Mouse (Mus musculus) heart, embryonic 10.5 days (tissue): ENCODE results near the gene Fignl2. TPM values are rescaled to one million over a fixed set of nuclear protein-coding genes. Genes with fewer than 3 reads are reported as not detected.

Experiments
- DNase-seq: peaks from one replicate; pipeline ENCODE4 v3.0.0-alpha.2; 2017; ENCODE audit warnings: low spot score
- H3K27ac ChIP-seq: fragments of 300-500 bp; sonication (generic); 2 replicates; pipeline ENCODE4 v1.5.1; 2016; ENCODE audit warnings: mild to moderate bottlenecking
- H3K27me3 ChIP-seq: fragments of 300-500 bp; sonication (generic); 2 replicates; pipeline ENCODE4 v1.6.1; 2016; ENCODE audit warnings: mild to moderate bottlenecking; ENCODE audit not compliant: poor library complexity, insufficient read depth, severe bottlenecking
- H3K36me3 ChIP-seq: fragments of 300-500 bp; sonication (generic); 2 replicates; pipeline ENCODE4 v1.6.1; 2016; ENCODE audit warnings: mild to moderate bottlenecking, moderate library complexity
- H3K4me1 ChIP-seq: fragments of 300-500 bp; sonication (generic); 2 replicates; pipeline ENCODE4 v1.6.1; 2016; ENCODE audit warnings: mild to moderate bottlenecking
- H3K4me3 ChIP-seq: fragments of 300-500 bp; sonication (generic); 2 replicates; pipeline ENCODE4 v1.5.1; 2016; ENCODE audit warnings: mild to moderate bottlenecking, moderate library complexity
- H3K9me3 ChIP-seq: fragments of 300-500 bp; sonication (generic); 2 replicates; pipeline ENCODE4 v1.6.1; 2016; ENCODE audit warnings: mild to moderate bottlenecking, moderate library complexity
- WGBS: fragments of 180-500 bp; shearing (Covaris S2); methylation state at CpG from one replicate; pipeline ENCODE4 v1.1.7; 2016; 5-methylcytosine and 5-hydroxymethylcytosine counted together
- polyA plus RNA-seq: library from polyadenylated mRNA; unstranded; fragments of >200 nt; fragmentation: Nextera tagmentation; extraction: Ambion mirVana; gene quantifications from 2 replicates; pipeline ENCODE4 v1.2.1, GENCODE M21; 2016

The Fignl2 gene
- polyA plus RNA-seq, 1 experiment from 2014 or later = 0.60 TPM

- DNase-seq = no peak
Measured at GRCm38 (mm10) chr15:101106011-101106410, 27.6 kb upstream of the Fignl2 start.

GRCm38 (mm10) chr15:101105496-101105994 is 27.2 kb upstream of the Fignl2 start:
- no peaks in the 10 kb centered on the region for H3K36me3 ChIP-seq
- DNase-seq = no peak
- H3K4me3 ChIP-seq = no peak overlapping the region
- H3K9me3 ChIP-seq = no peaks in the 10 kb centered on the region
- H3K4me1 ChIP-seq = peaks cover 6% of the 10 kb centered on the region
- H3K27ac ChIP-seq = no peak overlapping the region
- H3K27me3 ChIP-seq = peaks cover 10% of the 10 kb centered on the region; the same call in 1 of the 2 replicates
- WGBS = 18% methylated on average over 12 of the region's 12 CpGs

More at GRCm38 (mm10) chr15:101106011-101106410, 27.6 kb upstream of the Fignl2 start:
- peaks cover 6% of the 10 kb centered on the region for H3K4me1 ChIP-seq
- peaks cover 7% of the 10 kb centered on the region for H3K27me3 ChIP-seq
- H3K27ac ChIP-seq = no peak overlapping the region
- no peak overlapping the region for H3K4me3 ChIP-seq
- no peaks in the 10 kb centered on the region for H3K36me3 ChIP-seq
- WGBS = 87% methylated on average over 10 of the region's 10 CpGs
- no peaks in the 10 kb centered on the region for H3K9me3 ChIP-seq

DNA sequence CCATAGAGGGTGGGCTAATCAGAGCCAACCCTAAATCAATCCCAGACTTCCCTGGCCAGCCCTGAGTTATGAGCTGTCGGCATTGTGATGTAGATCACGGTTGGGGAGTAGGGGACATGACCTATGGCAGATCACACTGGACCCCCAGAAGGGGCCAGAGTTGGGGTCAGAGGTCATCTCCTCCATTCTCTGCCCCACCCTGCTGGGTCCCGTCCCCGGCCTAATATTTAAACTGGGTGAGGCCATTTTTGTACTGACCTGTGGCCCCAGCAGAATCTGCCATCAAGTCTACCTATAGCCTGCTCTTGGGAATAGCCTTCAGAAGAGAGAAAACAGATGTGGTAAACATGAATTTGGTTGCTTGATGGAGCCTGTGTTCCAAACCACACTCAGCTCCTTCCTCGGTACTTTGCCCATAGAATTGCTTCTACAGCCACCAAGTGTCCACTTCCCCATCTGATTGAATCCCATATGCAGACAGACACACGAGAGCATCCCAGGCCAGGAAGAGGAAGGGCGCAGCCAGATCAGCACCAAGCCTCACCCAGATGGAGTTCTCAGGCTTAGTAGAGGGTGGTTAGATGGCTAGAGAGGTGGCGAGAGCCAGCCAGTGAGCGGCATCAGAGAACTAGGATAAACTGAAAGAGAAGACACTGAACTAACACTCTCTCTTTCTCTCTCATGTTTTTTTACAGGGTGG is 25.4 kb upstream of the Fignl2 start:
- WGBS = 78% methylated on average over 9 of the region's 9 CpGs
- Histone ChIP-seq H3K36me3 (no peaks in the 10 kb centered on the region), H3K27ac (no peak overlapping the region), H3K4me1 (peaks cover 6% of the 10 kb centered on the region), H3K4me3 (no peak overlapping the region), H3K27me3 (peaks cover 18% of the 10 kb centered on the region), H3K9me3 (no peaks in the 10 kb centered on the region)
- no peak for DNase-seq

- Histone ChIP-seq H3K27me3 (peaks cover 32% of the 10 kb centered on the region), H3K27ac (no peak overlapping the region), H3K4me1 (peaks cover 18% of the 10 kb centered on the region), H3K9me3 (no peaks in the 10 kb centered on the region), H3K4me3 (no peak overlapping the region), H3K36me3 (no peaks in the 10 kb centered on the region)
- DNase-seq = no peak
- WGBS = 48% methylated on average over 3 of the region's 3 CpGs
Measured at GRCm38 (mm10) chr15:101100996-101101395, 22.6 kb upstream of the Fignl2 start.

- Histone ChIP-seq H3K4me3 (peak overlapping the region; percentile 43), H3K9me3 (no peaks in the 10 kb centered on the region), H3K27me3 (peaks cover 36% of the 10 kb centered on the region), H3K27ac (peak overlapping the region; percentile 67), H3K36me3 (no peaks in the 10 kb centered on the region), H3K4me1 (peaks cover 38% of the 10 kb centered on the region)
- DNase-seq = no peak
- WGBS = 3% methylated on average over 28 of the region's 28 CpGs
Measured at GRCm38 (mm10) chr15:101097985-101098651, 19.8 kb upstream of the Fignl2 start.

DNA sequence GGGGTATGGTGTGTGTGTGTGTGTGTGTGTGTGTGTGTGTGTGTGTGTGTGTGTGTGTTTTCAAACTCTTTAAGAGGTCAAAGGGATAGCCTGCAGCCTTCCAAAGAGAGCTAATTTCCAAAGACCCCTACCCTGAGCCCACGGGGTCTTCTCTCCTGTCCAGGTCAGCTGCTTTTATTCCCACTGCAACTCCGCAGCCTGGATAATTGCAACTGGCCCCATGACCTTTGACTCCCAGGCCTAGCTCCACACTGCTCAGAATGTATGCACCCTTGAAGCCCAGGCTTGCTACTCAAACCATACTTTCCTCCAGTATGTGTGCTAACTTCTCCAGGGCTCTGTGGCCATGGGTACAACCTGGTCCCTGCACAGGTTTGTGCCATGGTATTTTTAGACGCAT is 17.0 kb upstream of the Fignl2 start:
- DNase-seq = no peak
- WGBS = 74% methylated on average over 3 of the region's 3 CpGs
- Histone ChIP-seq H3K36me3 (no peaks in the 10 kb centered on the region), H3K27ac (no peak overlapping the region), H3K27me3 (peaks cover 40% of the 10 kb centered on the region), H3K9me3 (no peaks in the 10 kb centered on the region), H3K4me3 (no peak overlapping the region), H3K4me1 (peaks cover 53% of the 10 kb centered on the region)

DNA sequence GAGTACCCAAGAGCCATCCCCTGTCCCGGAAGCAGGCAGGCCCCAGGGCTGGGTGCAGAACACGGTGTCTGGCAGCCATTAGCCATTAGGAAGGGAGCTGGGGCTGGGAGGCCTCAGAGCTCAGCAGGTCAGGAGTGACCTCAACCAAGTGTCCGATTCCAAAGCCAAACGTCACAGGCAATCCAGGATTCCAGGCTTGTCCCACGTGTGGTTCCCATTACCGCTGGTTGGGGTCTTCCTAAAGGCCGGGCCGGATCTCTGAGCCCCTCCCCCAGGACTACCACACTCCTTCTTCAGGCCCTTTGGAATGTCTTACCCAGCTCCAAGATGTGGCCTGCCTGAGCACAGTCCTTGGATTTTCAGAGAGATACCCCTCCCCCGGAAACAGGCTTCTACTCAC is 16.6 kb upstream of the Fignl2 start:
- H3K9me3 ChIP-seq = no peaks in the 10 kb centered on the region
- H3K4me1 ChIP-seq = peaks cover 53% of the 10 kb centered on the region
- H3K27me3 ChIP-seq = peaks cover 40% of the 10 kb centered on the region
- no peaks in the 10 kb centered on the region for H3K36me3 ChIP-seq
- DNase-seq = no peak
- H3K27ac ChIP-seq = 0 out of 2 replicates have a peak overlapping the region, but pooled peaks have one; percentile 5
- WGBS = 50% methylated on average over 9 of the region's 9 CpGs
- no peak overlapping the region for H3K4me3 ChIP-seq

- H3K27me3 ChIP-seq = peaks cover 34% of the 10 kb centered on the region
- H3K9me3 ChIP-seq = no peaks in the 10 kb centered on the region
- peaks cover 53% of the 10 kb centered on the region for H3K4me1 ChIP-seq
- H3K36me3 ChIP-seq = no peaks in the 10 kb centered on the region
- H3K27ac ChIP-seq = 0 out of 2 replicates have a peak overlapping the region, but pooled peaks have one; percentile 5
- 45% methylated on average over 6 of the region's 6 CpGs for whole genome bisulfite sequencing
- DNase-seq = no peak
- no peak overlapping the region for H3K4me3 ChIP-seq
Measured at GRCm38 (mm10) chr15:101093988-101094387, 15.6 kb upstream of the Fignl2 start.

DNA sequence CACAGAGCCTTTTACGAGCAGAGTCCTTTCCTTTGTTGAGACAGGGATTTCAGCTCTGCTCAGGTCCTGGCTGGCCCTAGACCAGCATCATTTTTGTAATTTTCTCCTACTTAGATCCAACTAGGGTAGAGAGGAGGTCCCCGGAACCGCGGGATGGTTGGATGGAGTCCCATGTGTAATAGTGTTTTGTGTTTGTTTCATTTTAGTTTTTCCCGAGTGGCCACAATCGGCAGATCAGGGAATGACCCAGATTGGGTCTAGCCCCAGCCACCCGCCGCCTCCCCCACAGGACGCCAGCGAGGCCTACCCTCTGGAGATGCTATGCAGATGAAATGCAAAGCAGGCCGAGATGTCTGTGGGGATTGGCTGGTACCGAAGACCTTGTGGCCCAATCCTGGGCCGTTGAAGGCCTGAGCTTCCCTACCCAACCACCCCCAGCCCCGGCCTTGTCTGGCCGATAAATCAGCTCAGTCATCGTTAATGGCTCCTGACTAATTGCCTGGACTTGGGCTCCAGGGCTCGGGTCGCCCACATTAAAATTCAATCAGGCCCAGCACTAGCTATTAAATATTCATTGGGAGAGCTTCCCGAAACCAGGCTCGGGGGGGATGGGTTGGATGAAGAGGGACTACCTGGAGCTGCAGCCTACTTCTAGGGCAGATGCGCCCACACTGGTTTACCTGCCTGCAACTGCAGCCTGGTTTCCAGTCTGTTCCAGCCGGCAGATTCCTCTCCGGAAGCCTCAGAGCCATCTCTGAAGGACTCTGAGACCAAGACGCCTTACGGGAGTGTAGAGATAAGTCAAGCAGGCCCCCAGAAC is 14.7 kb upstream of the Fignl2 start:
- DNase-seq = no peak
- H3K4me3 ChIP-seq = peak overlapping the region; percentile 22
- H3K4me1 ChIP-seq = peaks cover 45% of the 10 kb centered on the region
- no peaks in the 10 kb centered on the region for H3K9me3 ChIP-seq
- 12% methylated on average over 25 of the region's 25 CpGs for WGBS
- H3K27ac ChIP-seq = peak overlapping the region; percentile 57
- peaks cover 29% of the 10 kb centered on the region for H3K27me3 ChIP-seq
- no peaks in the 10 kb centered on the region for H3K36me3 ChIP-seq

DNA sequence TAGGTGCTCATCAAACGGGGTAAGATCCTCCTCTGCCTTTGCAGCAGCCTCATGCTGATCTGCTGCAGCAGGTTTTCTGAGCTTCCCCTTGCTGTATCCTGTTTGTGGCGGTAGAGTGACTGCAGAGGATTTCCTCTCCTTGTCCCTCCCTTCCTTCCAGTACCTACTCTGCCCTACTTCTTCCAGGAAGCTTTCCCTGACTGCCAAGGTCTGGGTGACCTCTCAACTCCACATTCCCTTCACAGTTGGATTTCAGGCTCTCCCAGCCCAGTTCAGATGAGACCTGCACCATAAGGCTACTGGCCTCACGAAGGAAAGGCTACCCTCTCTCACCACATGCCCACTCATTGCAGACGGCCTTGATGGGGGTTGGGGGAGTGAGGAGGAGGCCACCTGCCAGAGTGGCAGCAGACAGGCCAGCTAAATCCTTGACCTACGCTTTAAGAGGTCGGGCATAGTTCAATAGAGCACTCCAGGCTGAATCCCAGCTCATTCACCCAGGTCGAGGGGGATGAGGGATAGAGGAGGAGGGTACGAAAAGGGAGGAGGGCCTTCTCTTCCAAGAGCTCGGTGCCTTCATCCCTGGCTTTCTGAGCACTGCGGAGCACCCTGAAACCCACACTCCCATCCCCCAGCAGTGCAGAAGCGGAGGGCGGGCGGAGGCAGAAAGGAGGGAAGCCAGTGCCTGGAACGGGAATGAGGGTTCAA is 13.9 kb upstream of the Fignl2 start:
- Histone ChIP-seq H3K4me1 (peaks cover 41% of the 10 kb centered on the region), H3K36me3 (no peaks in the 10 kb centered on the region), H3K4me3 (peak overlapping the region; percentile 22), H3K27me3 (peaks cover 24% of the 10 kb centered on the region), H3K27ac (peak overlapping the region; percentile 74), H3K9me3 (no peaks in the 10 kb centered on the region)
- 34% methylated on average over 14 of the region's 14 CpGs for WGBS
- no peak for DNase-seq

GRCm38 (mm10) chr15:101091551-101091950 is 13.2 kb upstream of the Fignl2 start:
- no peak for DNase-seq
- no peaks in the 10 kb centered on the region for H3K36me3 ChIP-seq
- no peak overlapping the region; the same call in 1 of the 2 replicates for H3K27ac ChIP-seq
- no peaks in the 10 kb centered on the region for H3K9me3 ChIP-seq
- H3K27me3 ChIP-seq = peaks cover 17% of the 10 kb centered on the region; the same call in 1 of the 2 replicates
- H3K4me1 ChIP-seq = peaks cover 41% of the 10 kb centered on the region
- 89% methylated on average over 8 of the region's 8 CpGs for WGBS
- no peak overlapping the region for H3K4me3 ChIP-seq

- H3K4me1 ChIP-seq = peaks cover 20% of the 10 kb centered on the region
- no peaks in the 10 kb centered on the region for H3K36me3 ChIP-seq
- no peak for DNase-seq
- no peak overlapping the region for H3K4me3 ChIP-seq
- H3K27me3 ChIP-seq = peaks cover 8% of the 10 kb centered on the region; the same call in 1 of the 2 replicates
- 78% methylated on average over 4 of the region's 4 CpGs for WGBS
- H3K9me3 ChIP-seq = no peaks in the 10 kb centered on the region
- no peak overlapping the region for H3K27ac ChIP-seq
Measured at GRCm38 (mm10) chr15:101088291-101088690, 9.9 kb upstream of the Fignl2 start.
